Mouse (Mus musculus): ENCODE data around the gene Nsun6.

Nsun6 gene

DNA sequence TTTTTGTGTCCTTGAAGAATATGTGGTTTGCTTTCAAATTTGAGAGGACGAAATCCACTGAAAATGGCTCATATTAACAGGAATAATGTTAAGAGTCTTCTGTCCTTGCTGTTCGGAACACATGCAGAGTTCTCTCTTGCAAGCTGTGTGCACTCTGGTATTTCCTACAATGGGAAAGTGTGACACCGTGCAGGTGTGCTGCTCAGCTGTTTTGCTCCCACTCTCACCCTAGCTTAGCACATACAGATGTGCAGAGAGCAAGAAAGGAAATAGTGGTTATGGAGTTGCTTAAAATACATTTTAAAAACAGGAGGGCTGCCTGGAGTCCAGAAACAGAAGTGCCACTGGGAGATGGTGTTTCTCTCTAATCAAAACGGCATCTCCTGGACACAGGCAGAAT is 65.5 kb downstream of the Nsun6 start:
- DNase-seq = no peak

DNA sequence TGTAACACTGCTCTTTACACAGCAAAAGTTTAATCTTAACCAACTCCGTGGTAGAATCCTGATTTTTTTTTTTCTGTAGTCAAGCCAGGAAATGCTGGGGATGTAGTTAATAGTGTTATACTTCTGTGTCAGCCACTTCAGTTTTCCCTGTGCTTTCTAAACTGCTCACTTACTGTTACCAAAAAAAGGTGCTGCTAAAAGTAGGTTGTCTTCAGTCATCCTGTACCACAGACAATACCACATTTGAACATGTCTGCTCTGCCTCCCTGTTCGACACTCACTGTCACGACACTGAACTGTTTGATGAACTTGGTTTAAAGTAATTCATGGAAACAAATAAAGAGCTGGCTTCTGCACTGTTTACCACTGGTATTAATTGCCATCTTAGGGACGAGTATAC is 66.4 kb downstream of the Nsun6 start:
- no peak for DNase-seq

GRCm38 (mm10) chr2:14984029-14984428 is 70.8 kb downstream of the Nsun6 start:
- no peak for DNase-seq

DNA sequence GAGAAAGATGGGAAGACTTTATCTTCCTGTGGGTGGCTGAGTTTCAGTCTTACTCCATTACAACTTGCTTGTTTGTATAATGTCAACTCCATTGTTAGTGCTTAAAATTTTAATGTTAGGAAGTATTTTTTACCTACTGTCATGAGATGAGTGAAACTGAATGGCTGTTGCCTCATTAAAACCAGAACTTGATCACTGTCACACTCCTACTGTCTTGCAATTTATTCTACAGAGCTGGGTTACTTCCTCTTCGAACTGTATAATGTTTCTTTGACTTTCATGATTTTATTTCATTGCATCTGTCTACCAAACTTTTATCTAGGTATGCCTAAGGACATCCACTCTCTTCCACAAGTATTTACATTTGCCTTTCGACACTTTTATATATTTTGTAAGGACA is 93.4 kb downstream of the Nsun6 start:
- DNase-seq = no peak

DNA sequence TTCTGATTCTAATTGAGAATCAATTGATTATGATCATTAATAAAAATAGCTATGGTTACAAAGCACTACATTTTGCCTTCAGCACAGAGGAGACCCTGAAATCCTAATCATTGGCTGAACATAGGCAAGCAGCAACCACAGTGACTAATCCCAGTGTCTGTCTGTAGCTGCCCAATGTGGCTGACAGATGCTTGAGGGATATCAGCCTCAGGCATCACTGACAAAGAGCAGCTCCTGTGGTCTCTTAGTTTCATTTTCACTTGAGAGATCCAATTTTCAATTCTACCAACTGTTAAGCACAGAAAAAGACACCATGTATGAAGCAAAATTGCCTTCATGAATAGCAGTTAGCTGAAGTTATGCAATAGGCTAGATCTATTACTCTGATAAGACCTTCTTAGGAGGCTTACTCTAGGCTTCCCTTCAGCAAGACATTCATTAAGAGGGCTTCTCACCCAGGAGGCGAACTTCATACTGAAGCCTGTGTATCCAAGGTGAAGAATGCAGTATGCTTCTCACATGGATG is 93.8 kb downstream of the Nsun6 start:
- DNase-seq = no peak

- DNase-seq = no peak
Observed at GRCm38 (mm10) chr2:14953090-14953489, 101.8 kb downstream of the Nsun6 start.

Data from kidney, postnatal 25 days (tissue).